Mouse (Mus musculus): ENCODE measurements at regions not wholly inside any gene's neighbourhood (a gene's known extent, or its start where the extent isn't known, plus 50 kb on each side); places are given as distances from the start of the nearest gene placed in this dataset.
"Not testable (repeated sequence)": the region's sequence is repeated elsewhere in the genome, so short reads cannot be mapped to it uniquely, and the experiment has no call there.

GRCm38 (mm10) chr10:120674321-120675045, 198.2 kb upstream of the Hmga2 start:
- Histone ChIP-seq H3K4me3 (replicated peaks) (no peak overlapping the region), H3K36me3 (ENCODE audit: control insufficient read depth) (no peaks in the 10 kb centered on the region), H3K27me3 (ENCODE audit: control insufficient read depth) (no peaks in the 10 kb centered on the region), H3K9me3 (ENCODE audit: control insufficient read depth, low read length) (no peaks in the 10 kb centered on the region), H3K4me1 (ENCODE audit: control insufficient read depth) (peaks cover 3% of the 10 kb centered on the region)
- TF ChIP-seq GATA1 (IDR thresholded peaks at IDR 0.05; ENCODE audit: low read length) = no peak
- no peak for TF ChIP-seq TAL1 (IDR thresholded peaks at IDR 0.05; ENCODE audit: low read length)

- H3K36me3 ChIP-seq (ENCODE audit: control insufficient read depth); H3K9me3 ChIP-seq (ENCODE audit: control insufficient read depth, low read length); H3K4me1 ChIP-seq (ENCODE audit: control insufficient read depth); H3K4me3 ChIP-seq (replicated peaks); H3K27me3 ChIP-seq (ENCODE audit: control insufficient read depth): not testable (repeated sequence)
Observed at GRCm38 (mm10) chr10:120667678-120668031, 191.4 kb upstream of the Hmga2 start.

- no peaks in the 10 kb centered on the region for H3K4me1 ChIP-seq (ENCODE audit: control insufficient read depth)
- no peaks in the 10 kb centered on the region for H3K9me3 ChIP-seq (ENCODE audit: control insufficient read depth, low read length)
- no peaks in the 10 kb centered on the region for H3K36me3 ChIP-seq (ENCODE audit: control insufficient read depth)
- no peaks in the 10 kb centered on the region for H3K27me3 ChIP-seq (ENCODE audit: control insufficient read depth)
- TF ChIP-seq GATA1 (IDR thresholded peaks at IDR 0.05; ENCODE audit: low read length) = no peak
- no peak for TF ChIP-seq TAL1 (IDR thresholded peaks at IDR 0.05; ENCODE audit: low read length)
- H3K4me3 ChIP-seq (replicated peaks) = no peak overlapping the region
Observed at GRCm38 (mm10) chr10:120666985-120667677, 190.9 kb upstream of the Hmga2 start.

GRCm38 (mm10) chr10:120666202-120666860, 190.1 kb upstream of the Hmga2 start:
- no peaks in the 10 kb centered on the region for H3K9me3 ChIP-seq (ENCODE audit: control insufficient read depth, low read length)
- H3K4me3 ChIP-seq (replicated peaks) = no peak overlapping the region
- H3K36me3 ChIP-seq (ENCODE audit: control insufficient read depth) = no peaks in the 10 kb centered on the region
- H3K4me1 ChIP-seq (ENCODE audit: control insufficient read depth) = no peaks in the 10 kb centered on the region
- no peak for TF ChIP-seq TAL1 (IDR thresholded peaks at IDR 0.05; ENCODE audit: low read length)
- TF ChIP-seq GATA1 (IDR thresholded peaks at IDR 0.05; ENCODE audit: low read length) = no peak
- H3K27me3 ChIP-seq (ENCODE audit: control insufficient read depth) = no peaks in the 10 kb centered on the region

- Histone ChIP-seq H3K27me3 (ENCODE audit: control insufficient read depth) (no peaks in the 10 kb centered on the region), H3K4me3 (replicated peaks) (no peak overlapping the region), H3K9me3 (ENCODE audit: control insufficient read depth, low read length) (no peaks in the 10 kb centered on the region), H3K36me3 (ENCODE audit: control insufficient read depth) (no peaks in the 10 kb centered on the region), H3K4me1 (ENCODE audit: control insufficient read depth) (no peaks in the 10 kb centered on the region)
- TF ChIP-seq TAL1 (IDR thresholded peaks at IDR 0.05; ENCODE audit: low read length) (no peak), GATA1 (IDR thresholded peaks at IDR 0.05; ENCODE audit: low read length) (no peak)
Observed at GRCm38 (mm10) chr10:120665670-120666069, 189.4 kb upstream of the Hmga2 start.

GRCm38 (mm10) chr10:120664419-120664818, 188.2 kb upstream of the Hmga2 start:
- Histone ChIP-seq H3K36me3 (ENCODE audit: control insufficient read depth) (no peaks in the 10 kb centered on the region), H3K4me3 (replicated peaks) (no peak overlapping the region), H3K4me1 (ENCODE audit: control insufficient read depth) (no peaks in the 10 kb centered on the region), H3K9me3 (ENCODE audit: control insufficient read depth, low read length) (no peaks in the 10 kb centered on the region), H3K27me3 (ENCODE audit: control insufficient read depth) (no peaks in the 10 kb centered on the region)
- no peak for TF ChIP-seq TAL1 (IDR thresholded peaks at IDR 0.05; ENCODE audit: low read length)
- no peak for TF ChIP-seq GATA1 (IDR thresholded peaks at IDR 0.05; ENCODE audit: low read length)

GRCm38 (mm10) chr10:120663396-120663795, 187.1 kb upstream of the Hmga2 start:
- H3K27me3 ChIP-seq (ENCODE audit: control insufficient read depth) = no peaks in the 10 kb centered on the region
- no peaks in the 10 kb centered on the region for H3K4me1 ChIP-seq (ENCODE audit: control insufficient read depth)
- no peak for TF ChIP-seq TAL1 (IDR thresholded peaks at IDR 0.05; ENCODE audit: low read length)
- no peak for TF ChIP-seq GATA1 (IDR thresholded peaks at IDR 0.05; ENCODE audit: low read length)
- H3K36me3 ChIP-seq (ENCODE audit: control insufficient read depth) = no peaks in the 10 kb centered on the region
- H3K9me3 ChIP-seq (ENCODE audit: control insufficient read depth, low read length) = no peaks in the 10 kb centered on the region
- no peak overlapping the region for H3K4me3 ChIP-seq (replicated peaks)

- Histone ChIP-seq H3K36me3 (ENCODE audit: control insufficient read depth) (no peaks in the 10 kb centered on the region), H3K9me3 (ENCODE audit: control insufficient read depth, low read length) (no peaks in the 10 kb centered on the region), H3K27me3 (ENCODE audit: control insufficient read depth) (no peaks in the 10 kb centered on the region), H3K4me3 (replicated peaks) (no peak overlapping the region), H3K4me1 (ENCODE audit: control insufficient read depth) (no peaks in the 10 kb centered on the region)
- TF ChIP-seq GATA1 (IDR thresholded peaks at IDR 0.05; ENCODE audit: low read length) (no peak), TAL1 (IDR thresholded peaks at IDR 0.05; ENCODE audit: low read length) (no peak)
Observed at GRCm38 (mm10) chr10:120660503-120660902, 184.2 kb upstream of the Hmga2 start.

GRCm38 (mm10) chr10:120655238-120655931, 179.1 kb upstream of the Hmga2 start:
- no peaks in the 10 kb centered on the region for H3K36me3 ChIP-seq (ENCODE audit: control insufficient read depth)
- TF ChIP-seq TAL1 (IDR thresholded peaks at IDR 0.05; ENCODE audit: low read length) = no peak
- TF ChIP-seq GATA1 (IDR thresholded peaks at IDR 0.05; ENCODE audit: low read length) = no peak
- no peaks in the 10 kb centered on the region for H3K4me1 ChIP-seq (ENCODE audit: control insufficient read depth)
- H3K27me3 ChIP-seq (ENCODE audit: control insufficient read depth) = no peaks in the 10 kb centered on the region
- no peak overlapping the region for H3K4me3 ChIP-seq (replicated peaks)
- H3K9me3 ChIP-seq (ENCODE audit: control insufficient read depth, low read length) = no peaks in the 10 kb centered on the region
